Mouse (Mus musculus): ENCODE data around the gene Urod.

Gene Urod

DNA sequence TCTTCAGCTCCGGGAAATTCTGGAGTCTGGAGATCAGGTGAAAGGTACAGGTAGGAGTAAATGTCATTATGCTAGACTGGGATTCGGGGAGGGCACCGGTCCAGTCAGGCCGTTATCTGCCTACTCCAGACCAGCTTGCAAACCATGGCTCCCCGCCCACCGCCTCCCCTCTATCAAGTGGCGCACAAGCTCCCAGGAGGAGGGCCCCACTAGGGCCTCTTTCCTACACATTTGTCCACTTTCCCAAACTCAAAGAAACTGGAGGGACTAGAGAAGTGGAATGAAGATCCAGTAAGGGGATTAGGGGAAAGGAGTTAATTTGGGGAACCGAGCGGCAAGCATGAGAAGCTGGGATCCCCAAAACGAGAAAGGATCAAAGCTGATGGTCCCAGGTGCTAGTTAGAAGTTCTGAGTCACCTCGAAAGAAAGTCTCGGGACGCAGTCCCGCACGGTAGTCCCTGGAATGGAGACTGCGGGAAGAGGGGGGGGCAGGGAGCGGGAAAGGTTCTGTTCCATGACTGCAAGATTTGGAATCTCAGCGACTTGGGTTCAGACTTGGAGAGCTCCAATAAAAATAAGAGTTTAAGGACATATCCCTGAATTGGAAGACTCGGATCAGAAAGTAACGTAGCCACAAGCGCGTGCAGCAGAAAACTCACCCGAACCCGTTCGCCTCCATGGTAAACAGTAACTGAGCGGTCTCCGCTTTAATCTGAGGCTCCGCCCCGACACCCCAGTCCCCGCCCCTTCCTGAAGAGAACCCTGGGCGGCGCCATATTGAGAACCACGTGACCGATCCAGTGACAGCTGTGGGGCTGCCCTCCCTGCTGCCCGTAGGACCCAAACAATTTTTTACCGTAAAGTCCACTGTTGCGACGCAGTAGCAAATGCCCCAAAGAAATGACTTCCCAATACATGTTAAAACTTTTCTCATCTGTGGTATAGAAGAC, at the start of gene Urod:
Gene Urod, minus strand, starts transcription at position 742 of the 950 bp plus-strand sequence.
- peak; percentile 80 to 93 for DNase-seq (ENCODE audit: low read depth in 1 of 2, low spot score in 2 of 2)

DNA sequence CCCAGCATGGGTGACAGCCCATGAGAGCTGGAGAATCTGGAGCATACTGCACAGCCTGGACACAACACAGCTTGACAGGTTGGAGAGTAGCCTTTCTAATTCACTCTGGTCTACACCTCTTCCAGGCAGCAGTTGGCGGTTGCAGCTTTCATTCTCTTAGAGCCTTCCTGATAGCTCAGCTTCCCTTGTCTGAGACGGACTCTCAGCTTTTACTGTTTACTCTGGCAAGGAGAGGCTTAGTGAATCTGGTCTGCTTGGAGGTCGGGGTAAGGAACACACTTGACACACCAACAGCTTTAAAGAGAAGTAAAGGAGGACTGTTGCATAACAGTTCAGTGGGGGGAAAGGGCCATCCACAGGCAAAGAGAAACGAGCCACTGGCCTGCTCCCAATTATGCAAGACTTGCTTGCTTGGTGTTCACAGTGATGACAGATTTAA, 47.1 kb upstream of the Urod start:
- DNase-seq (ENCODE audit: low read depth in 1 of 2, low spot score in 2 of 2) = peak; percentile 18 to 29

DNA sequence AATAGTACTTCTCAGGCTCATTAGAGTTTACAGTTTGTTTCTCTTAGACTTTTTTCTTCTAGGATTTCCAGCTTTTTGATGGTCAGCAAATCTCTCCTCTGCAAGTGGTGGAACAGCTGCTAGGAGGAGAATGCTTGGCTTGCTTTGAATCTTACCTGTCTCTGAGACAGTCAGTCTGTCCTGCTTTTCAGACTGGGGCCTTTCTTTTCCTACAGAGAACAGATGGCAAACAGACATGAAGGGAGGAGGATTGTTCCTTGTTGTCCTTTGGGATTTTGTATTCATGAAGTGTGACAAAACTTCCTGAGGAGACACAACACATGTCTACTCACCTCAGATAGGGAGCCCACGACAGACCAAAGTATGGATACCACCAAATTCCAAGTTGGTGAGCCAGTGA, 46.6 kb upstream of the Urod start:
- DNase-seq (ENCODE audit: low read depth in 1 of 2, low spot score in 2 of 2) = no peak

DNA sequence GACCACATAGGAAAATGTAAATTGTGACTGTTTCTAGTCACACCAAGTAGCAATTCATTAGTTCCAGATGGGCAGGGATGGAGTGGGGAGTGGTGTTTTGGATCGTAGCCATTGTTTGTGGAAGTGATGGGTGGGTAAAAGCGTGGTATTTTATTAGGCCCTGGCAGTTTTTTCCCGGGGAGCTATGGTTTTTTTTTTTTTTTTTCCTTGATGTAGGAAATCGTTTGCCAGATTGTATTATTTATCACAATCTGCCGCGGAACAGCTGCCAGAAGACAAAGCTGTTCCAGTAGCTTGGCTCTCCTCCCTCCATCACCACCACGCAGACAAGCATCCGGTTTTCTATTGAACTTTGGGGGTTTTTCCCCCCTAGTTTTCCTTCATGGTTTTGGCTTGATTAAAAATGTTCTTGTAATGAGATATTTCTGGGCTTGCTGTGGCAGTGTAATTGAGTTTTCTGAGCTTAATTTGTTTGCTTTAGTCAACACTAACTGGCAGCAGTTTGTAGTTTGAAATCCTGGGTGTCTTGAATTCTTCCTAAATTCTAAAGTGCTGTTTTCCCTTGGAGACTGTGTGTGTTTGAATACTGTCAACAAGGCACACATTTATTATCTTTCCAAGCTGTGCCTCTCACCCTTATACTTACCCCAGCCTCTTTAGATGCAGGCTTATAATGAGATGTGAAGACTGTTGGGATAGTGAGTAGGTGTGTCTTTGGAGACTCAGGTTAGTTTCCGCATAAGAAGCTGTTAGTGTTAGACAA, 45.9 kb upstream of the Urod start:
- DNase-seq (ENCODE audit: low read depth in 1 of 2, low spot score in 2 of 2) = no peak

DNA sequence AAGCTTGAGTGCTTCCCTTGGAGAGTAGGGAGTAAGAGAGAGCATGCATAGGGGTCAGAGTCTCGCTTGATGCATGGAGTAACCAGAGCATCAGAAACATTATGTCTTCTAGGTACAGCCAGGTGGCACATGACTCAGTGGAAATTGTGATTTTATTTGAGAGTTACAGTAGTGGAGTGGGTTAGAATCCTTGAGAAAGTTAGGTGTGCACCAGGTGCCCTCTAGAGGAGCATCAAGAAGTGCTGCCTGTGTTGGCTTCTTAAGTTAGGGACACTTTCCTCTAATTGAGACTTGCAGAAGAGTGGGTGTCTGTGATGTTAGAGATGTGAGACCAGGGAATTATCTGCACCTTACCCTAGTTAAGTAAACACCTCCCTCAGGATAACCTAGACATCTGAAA, 36.9 kb upstream of the Urod start:
- DNase-seq (ENCODE audit: low read depth in 1 of 2, low spot score in 2 of 2) = no peak

DNA sequence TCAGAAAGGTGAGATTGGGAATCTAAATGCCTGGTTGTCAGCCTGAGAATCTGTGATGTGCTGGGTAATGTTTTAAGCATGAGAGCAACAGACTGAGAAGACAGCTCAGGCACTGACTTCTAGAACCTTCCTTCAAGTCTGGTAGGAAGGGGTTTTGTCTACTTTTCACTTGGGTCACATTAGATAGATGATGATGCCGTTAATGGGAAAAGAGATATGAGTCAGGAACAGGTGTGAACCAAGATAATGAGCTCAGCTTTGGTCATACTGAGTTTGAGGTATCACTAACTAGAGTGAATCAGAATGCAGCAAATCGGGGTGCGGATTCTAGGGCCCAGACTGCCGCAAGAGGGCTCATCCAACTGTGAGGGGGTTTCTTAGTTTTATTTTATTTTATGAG, 29.3 kb upstream of the Urod start:
- DNase-seq (ENCODE audit: low read depth in 1 of 2, low spot score in 2 of 2) = no peak

DNA sequence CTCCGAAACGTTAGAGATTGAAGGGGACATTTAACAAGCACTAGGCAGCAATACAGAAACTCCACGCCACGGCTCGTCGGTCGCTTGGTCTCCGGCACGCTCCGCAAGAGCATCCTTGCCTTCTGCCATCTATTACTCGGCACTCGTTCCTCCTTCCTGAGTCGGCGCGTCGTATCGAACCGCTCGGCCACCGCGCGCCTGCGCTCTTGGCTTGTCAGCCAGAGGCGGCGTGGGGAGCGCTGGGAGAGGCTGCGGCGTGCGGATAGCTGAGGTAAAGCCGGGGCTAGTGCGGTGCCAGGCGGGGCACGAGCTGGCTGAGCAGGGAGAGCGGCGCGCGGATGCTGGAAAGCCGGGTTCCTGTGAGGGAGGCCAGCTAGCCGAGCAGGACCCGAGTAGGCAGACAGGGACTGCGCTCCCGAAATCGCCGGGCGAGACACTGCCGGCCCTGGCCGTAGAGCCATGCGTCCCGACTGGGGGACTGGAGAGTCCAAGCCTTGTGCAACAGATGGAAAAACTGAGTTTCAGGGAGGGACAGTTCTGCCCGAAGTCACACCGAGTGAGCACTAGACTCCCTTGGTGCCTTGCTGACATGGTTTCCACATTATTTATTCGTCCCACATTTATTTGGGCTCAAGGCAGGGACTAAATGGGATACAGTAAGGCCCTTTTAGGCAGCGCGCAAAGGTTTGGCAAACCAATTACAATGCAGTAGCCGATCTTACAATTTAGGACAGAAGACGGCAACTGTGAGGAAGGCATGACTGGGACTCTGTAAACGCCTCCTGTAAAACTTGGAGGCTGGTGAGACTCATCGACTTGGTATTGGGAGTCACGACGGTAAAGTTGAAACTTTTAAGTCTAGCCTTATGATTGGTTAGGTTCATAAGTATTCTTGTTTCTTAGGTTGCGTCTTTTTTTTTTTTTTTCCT, 25.3 kb upstream of the Urod start, which contains the start of gene Eif2b3:
Gene Eif2b3, plus strand, starts transcription at position 197 of the 929 bp plus-strand sequence.
- peak; percentile 56 to 73 for DNase-seq (ENCODE audit: low read depth in 1 of 2, low spot score in 2 of 2)

DNA sequence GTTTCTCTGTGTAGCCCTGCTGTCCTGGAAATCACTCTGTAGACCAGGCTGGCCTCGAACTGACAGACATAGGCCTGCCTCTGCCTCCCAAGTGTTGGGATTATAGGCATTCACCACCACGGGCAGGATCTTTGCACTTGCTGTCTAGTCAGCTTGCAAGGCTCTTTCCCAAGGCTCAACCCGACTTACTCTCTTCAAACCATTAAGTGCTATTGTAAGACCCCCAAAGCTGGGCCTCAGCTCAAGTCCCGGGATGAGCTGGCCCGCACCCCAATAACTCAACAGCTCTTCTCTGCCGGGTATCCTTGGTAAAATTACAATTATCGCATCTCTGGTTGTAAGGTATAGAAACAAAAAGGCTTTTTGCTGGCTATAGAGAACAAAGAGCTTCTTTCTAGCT, 24.1 kb upstream of the Urod start:
- DNase-seq (ENCODE audit: low read depth in 1 of 2, low spot score in 2 of 2) = no peak

DNA sequence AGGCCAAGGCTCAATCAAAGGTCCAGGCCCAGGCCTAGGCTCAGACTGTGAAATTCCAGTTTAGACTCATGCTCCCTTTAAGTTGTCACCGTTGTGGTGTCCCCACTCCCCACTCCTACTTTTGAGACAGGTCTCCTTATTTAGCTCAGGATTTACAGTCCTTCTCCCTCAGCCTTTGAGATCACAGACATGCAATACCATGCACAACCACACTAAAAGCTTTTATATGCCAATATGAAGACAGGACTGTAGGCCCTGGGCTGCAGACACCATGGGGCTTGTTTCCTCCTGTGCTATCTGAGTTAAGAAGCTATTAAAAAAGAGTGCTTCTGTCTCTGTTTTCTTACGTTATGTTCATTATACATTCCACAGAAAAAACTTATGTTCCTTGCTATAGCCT, 23.5 kb upstream of the Urod start:
- DNase-seq (ENCODE audit: low read depth in 1 of 2, low spot score in 2 of 2) = no peak

DNA sequence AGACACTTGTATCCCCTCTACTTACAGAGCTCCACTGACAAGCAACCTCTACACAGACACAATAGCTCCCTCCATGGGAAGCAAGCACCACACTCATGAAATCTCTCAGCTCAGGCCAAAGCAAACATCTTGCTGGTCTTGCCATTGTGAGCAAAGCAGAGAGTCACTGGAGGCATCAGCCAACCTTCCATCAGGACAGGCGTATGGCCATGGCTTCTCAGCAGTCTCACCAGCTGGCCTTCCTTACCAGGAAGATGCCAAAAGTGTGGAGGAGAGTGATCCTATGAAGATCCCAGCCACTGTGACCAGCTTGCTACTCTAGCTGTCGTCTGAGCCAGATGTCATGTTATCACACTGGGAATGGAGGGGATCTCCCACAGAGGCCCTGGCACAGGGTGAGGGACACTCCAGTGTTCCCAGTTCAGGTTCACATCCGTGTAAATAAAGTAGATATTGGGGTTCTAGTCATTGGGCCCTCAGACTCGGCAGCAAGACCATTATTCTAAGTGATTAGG, 20.7 kb upstream of the Urod start:
- no peak for DNase-seq (ENCODE audit: low read depth in 1 of 2, low spot score in 2 of 2)

DNA sequence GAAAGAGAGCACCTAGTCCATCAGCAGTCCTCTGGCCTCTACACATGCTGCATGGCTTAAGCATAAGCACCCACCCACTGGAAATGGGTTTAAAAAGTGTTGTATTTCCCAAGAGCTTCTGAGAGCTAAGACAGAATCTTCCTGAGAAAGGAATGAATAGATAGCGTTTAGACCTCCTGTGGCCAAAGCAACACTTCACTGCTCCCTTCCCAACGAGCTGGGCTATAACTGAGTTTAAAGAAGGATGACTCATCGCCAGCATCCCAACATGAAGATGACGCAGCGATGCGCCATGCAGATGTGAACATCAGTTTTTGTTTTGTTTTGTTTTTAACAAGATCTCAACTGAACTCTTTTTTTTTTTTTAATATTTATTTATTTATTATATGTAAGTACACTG, 19.4 kb upstream of the Urod start:
- DNase-seq (ENCODE audit: low read depth in 1 of 2, low spot score in 2 of 2) = no peak

DNA sequence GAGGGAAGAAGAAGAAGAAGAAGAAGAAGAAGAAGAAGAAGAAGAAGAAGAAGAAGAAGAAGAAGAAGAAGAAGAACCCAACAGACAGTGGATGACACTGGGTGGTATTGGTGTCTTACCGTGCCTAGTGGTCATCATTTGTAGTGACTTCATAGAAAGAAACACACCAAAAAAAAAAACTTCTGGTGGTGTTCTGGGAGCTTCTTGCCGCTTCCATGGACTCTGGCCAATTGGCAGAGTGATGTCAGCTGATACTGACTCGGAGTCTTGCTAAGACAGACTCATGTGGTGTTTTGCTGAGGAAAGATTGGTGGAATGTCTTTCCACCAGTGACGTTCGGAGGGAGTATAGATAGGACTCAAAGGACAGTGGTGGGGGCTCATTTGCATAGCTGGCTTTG, 16.0 kb upstream of the Urod start:
- no peak for DNase-seq (ENCODE audit: low read depth in 1 of 2, low spot score in 2 of 2)

DNA sequence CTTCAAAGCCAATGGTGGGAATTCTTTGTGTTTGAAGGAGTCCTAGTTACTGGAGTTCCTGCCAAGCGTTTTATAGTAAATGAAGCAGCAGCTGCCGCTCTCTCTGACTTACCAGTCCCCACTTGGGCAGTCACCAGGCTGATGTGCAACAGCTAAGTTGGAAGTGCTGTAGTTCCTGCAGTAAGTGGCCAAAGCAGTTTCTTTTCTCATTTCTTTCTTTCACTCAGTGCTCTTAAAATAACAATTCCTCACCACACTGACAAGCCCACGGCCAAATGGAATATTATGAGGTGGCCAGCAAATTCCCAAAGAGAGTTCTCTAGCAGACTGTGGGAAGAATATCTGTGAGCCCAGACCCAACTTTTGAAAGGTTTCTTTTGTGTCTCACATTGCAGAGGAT, 12.8 kb upstream of the Urod start:
- DNase-seq (ENCODE audit: low read depth in 1 of 2, low spot score in 2 of 2) = no peak

DNA sequence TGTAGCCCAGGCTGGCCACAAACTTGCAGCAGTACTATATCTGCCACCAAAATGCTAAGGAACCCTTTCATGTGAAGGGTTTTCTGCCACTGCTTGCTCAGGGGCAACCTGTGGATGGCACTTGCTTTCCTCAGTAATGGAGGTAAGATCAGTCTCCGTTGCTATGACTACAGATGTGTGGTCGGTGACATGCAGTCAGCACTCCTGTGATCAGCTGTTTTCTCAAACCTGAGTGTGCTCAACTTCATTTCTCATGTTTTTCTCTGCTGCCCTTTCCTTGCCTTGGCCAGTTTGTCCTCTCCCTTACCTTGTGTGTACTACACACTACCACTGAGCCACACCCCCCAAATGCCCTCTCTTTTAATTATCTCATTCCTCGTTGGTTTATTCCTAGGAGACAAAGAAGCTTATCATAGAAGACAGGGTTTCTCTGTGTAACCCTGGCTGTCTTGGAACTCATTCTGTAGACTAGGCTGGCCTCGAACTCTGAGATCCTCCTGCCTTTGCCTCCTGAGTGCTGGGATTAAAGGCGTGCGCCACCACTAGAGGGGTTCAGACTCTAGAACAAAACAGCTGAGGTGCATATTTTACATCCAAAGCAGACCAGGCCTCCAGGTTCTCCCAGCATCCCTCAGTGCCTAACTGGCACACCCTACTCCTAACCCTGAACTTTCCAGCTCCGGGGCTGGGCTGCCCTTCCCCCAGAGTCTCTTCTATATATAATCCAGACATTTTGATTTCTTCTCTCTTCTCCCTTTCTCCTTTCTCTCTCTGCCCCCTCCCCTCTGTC, 11.6 kb upstream of the Urod start:
- no peak for DNase-seq (ENCODE audit: low read depth in 1 of 2, low spot score in 2 of 2)

DNA sequence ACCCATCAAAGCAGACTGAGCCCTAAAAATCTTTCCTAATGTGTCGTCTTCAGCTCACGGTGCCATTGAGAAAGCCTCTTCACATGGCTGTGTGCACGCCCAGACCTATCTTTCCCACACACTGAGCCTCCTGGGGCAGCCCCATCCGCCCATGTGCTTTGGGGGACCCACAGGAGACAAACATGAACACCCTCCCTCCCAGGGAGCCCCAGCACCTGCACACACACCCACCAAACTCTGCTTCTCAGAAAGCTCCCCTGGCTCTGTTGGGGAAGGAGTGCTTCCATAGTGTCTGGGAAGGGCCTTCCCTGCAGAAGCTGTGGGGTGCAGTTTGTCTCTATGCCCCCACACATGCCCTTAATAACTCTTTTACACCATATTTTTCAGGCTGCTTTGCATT, 10.4 kb upstream of the Urod start:
- no peak for DNase-seq (ENCODE audit: low read depth in 1 of 2, low spot score in 2 of 2)

DNA sequence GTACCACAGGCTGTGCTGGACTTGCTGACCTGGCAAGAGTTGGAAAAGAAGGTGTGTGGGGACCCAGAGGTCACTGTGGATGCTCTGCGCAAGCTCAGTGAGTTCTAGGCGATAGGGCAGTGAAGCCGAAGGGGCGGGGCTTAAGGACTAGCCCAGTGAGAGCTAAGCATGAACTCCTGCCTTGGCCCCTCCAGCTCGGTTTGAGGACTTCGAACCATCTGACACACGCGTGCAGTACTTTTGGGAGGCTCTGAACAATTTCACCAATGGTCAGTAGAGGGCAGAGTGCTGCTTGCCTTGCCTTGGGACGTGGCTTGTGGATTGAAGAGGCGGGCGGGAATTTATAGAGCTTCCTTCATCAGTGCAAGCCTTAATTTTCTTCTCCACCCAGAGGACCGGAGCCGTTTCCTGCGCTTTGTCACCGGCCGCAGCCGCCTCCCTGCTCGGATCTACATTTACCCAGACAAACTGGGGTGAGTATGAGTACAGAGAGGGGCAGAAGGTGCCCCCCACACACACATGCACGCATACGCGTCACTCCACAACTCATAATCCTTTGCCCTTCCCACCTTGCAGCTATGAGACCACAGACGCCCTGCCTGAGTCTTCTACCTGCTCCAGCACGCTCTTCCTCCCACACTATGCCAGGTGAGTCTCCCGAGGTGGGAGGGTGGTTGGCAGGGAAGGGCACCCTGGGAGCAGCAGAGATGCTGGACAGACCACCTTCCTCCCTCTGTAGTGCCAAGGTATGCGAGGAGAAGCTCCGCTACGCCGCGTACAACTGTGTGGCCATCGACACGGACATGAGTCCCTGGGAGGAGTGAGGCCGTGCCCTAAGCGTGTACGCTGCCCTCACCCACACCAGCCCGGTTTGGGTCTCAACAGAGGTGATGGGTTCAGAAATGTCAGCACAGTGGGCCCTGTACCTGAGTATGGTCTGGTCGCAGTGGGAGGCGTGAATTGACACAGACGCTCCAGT, 8.6 kb upstream of the Urod start:
- DNase-seq (ENCODE audit: low read depth in 1 of 2, low spot score in 2 of 2) = no peak

DNA sequence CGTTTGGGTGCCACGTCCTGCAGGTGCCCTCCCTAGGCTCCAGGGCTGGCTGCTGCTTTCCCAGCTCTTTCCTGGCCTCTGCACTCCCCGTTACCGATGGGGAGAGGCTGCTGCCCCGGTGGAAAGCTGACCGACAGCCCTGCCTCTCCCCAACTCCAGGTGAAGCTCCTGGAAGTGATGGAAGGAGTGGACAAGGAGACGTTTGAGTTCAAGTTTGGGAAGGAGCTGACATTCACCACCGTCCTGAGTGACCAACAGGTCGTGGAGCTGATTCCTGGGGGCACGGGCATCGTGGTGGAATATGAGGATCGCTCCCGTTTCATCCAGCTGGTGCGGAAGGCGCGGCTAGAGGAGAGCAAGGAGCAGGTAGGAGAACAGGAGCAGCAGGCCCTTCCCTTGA, 7.7 kb upstream of the Urod start:
- DNase-seq (ENCODE audit: low read depth in 1 of 2, low spot score in 2 of 2) = no peak

DNA sequence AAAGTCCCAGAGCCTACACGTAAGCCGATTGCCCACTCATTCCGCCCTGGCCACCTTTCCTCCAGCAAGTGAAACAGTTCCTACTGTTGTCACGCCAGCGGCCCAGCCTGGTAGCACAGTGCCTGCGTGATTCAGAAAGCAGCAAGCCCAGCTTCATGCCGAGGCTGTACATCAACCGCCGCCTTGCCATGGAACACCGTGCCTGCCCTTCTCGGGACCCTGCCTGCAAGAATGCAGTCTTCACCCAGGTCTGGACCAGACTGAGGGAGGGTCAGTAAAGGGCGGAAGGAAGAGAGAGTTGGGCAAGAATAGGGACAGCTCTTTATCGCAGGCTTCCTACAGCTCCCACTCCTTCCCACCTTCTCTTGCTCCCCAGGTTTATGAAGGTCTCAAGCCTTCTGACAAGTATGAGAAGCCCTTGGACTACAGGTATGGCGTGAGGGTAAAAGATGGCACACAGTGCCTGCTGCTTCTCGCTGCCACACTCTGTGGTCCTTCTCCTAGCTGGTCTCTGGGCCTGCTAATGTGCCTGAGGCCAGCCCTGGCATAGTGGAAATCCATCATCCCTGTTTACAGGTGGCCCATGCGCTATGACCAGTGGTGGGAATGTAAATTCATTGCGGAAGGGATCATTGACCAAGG, 5.4 kb upstream of the Urod start:
- no peak for DNase-seq (ENCODE audit: low read depth in 1 of 2, low spot score in 2 of 2)

DNA sequence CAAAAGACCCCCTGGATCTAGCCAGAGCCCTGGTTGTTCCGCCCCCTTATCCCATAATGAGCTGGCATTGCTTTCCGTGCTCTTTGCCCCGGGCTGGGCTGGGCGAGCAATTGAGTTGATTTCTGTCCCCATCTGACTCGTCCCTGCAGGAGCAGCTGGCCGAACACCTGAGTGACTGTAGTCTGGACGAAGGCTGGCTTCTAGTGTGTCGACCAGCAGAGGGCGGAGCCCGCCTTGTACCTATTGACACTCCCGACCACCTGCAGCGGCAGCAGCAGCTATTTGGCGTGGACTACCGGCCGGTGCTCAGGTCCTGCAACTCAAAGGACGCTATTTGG, 1.6 kb upstream of the Urod start:
- no peak for DNase-seq (ENCODE audit: low read depth in 1 of 2, low spot score in 2 of 2)

Measured in monocyte, adult 2 months (primary cell).